Mouse (Mus musculus) heart, embryonic 16.5 days (tissue): ENCODE results near the gene Rnf225. TPM values are rescaled to one million over a fixed set of nuclear protein-coding genes. Genes with fewer than 3 reads are reported as not detected.

Experiments
- ATAC-seq: fragments of 200-750 bp; cut with Nextera tagmentation; replicated peaks from 2 replicates; pipeline ENCODE4 v1.8.0; 2017; ENCODE audit warnings: moderate number of reproducible peaks; ENCODE audit not compliant: insufficient read depth, low FRiP score; ENCODE audit errors: extremely low read depth
- H3K27ac ChIP-seq: fragments of 300-500 bp; sonication (generic); 2 replicates; pipeline ENCODE4 v1.5.1; 2014; ENCODE audit warnings: mild to moderate bottlenecking, low read length, control low read depth, moderate library complexity
- H3K27me3 ChIP-seq: fragments of 300-500 bp; sonication (generic); 2 replicates; pipeline ENCODE4 v1.6.1; 2014; ENCODE audit warnings: low read length, mixed read lengths; ENCODE audit not compliant: control insufficient read depth, insufficient read depth
- H3K36me3 ChIP-seq: fragments of 300-500 bp; sonication (generic); 2 replicates; pipeline ENCODE4 v1.6.1; 2014; ENCODE audit not compliant: control insufficient read depth, insufficient read depth
- H3K4me1 ChIP-seq: fragments of 300-500 bp; sonication (generic); 2 replicates; pipeline ENCODE4 v1.6.1; 2014; ENCODE audit warnings: low read length, mixed read lengths; ENCODE audit not compliant: control insufficient read depth, insufficient read depth
- H3K4me2 ChIP-seq: fragments of 300-500 bp; sonication (generic); 2 replicates; pipeline ENCODE4 v1.6.1; 2014; ENCODE audit warnings: low read depth, mild to moderate bottlenecking, control low read depth, low read length
- H3K4me3 ChIP-seq: fragments of 300-500 bp; sonication (generic); 2 replicates; pipeline ENCODE4 v1.5.1; 2014; ENCODE audit warnings: mild to moderate bottlenecking, control low read depth, low read length
- H3K9ac ChIP-seq: fragments of 300-500 bp; sonication (generic); 2 replicates; pipeline ENCODE4 v1.6.1; 2014; ENCODE audit warnings: low read length, control low read depth
- H3K9me3 ChIP-seq: fragments of 300-500 bp; sonication (generic); replicated peaks from 2 replicates; pipeline ENCODE4 v1.6.1; 2016; ENCODE audit warnings: low read length; ENCODE audit not compliant: control insufficient read depth
- WGBS: fragments of 180-500 bp; shearing (Covaris S2); extraction: QIAGEN DNeasy Blood & Tissue Kit; methylation state at CpG from one replicate; pipeline ENCODE4 v1.1.7; 2014; 5-methylcytosine and 5-hydroxymethylcytosine counted together
- polyA plus RNA-seq: library from polyadenylated mRNA; unstranded; fragments of >200 nt; fragmentation: Nextera tagmentation; extraction: Ambion mirVana; gene quantifications from 2 replicates; pipeline ENCODE4 v1.2.1, GENCODE M21; 2015

Rnf225 gene
- polyA plus RNA-seq, 1 experiment from 2014 or later = 0.47 TPM

DNA sequence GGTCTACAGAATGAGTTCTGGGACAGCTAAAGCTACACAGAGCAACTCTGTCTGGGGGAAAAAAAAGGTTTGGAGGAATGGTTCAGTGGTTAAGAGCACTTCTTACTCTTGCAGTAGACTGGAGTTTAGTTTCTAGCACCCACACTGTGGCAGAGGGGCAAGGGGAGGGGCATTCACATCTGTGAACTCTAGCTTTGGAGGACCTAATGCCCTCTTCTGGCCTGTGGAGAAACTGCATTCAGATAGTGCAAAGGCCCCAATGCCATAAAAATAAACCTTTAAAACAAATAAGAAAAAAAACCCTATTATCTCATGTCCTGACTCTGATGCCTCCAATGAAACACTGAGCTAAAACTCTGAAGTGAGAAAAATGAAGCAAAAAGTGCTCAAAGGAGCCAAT lies 16.3 kb downstream of the Rnf225 start:
- Histone ChIP-seq H3K9me3 (no peaks in the 10 kb centered on the region), H3K4me1 (no peaks in the 10 kb centered on the region), H3K4me2 (no peak overlapping the region), H3K27ac (no peak overlapping the region), H3K36me3 (no peaks in the 10 kb centered on the region), H3K27me3 (no peaks in the 10 kb centered on the region), H3K4me3 (no peak overlapping the region), H3K9ac (no peak overlapping the region)
- ATAC-seq = no peak

DNA sequence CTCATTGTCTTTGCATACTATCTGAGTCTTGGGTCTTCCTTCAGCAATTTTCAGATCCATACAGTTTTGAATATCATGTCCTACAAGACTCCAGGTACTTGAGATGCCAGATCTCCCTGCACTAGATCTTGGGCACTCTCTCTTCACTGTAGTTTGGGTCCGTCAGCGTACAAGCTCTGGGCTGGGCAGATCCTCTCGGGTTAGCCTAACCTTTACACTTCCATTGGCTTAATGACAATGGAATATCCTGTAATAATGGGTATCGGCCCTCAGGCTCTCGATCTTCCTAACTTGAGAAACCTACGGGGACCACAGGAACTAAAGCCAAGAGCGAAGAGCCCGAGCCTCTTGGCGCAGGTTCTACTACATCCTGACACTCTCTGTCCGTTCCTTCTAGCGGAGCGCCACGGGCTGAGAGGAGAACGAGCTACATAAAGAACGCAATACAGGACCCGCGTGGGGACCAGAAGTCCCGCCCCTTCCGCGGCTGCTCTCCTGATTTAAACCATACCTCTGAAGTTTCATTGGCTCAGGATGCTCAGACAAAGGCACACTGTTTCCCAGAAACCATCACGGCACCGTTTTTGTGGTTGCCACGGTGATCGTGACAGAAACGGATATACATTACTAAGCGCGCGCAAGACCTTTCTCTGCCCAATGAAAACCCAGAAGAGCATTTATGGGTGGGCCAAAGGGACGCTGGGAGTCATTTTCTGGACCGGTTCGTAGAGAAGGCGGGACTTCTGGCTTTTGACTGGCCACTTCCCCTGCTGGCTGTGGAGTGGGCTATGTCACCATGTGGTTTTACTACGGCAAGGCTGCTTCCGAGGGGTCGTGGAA lies 22.0 kb downstream of the Rnf225 start:
- ATAC-seq = peak; percentile 95
- Histone ChIP-seq H3K27ac (peak overlapping the region; percentile 77), H3K4me3 (peak overlapping the region; percentile 61), H3K9ac (peak overlapping the region; percentile 79), H3K27me3 (no peaks in the 10 kb centered on the region), H3K36me3 (no peaks in the 10 kb centered on the region), H3K9me3 (no peaks in the 10 kb centered on the region), H3K4me2 (peak overlapping the region; percentile 78), H3K4me1 (peaks cover 6% of the 10 kb centered on the region; the same call in 1 of the 2 replicates)
- 8% methylated on average over 35 of the region's 35 CpGs for WGBS

DNA sequence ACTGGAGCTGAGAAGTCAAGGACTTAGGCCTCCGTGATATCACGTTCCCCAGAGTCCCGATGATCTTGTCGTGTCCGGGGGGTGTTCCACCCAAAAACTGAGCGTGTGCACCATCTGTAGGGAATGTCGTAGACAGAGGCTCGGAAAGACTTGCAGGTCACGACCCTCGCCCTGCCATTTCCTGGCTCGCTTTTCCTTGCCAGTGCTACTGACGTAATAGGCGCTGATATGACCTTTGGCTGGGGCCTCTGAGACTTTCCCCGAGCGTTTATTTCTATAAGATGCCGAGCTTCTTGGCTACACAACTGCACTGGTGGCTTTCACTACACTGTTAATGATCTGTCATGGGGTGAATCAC lies 22.6 kb downstream of the Rnf225 start:
- WGBS = 7% methylated on average over 16 of the region's 16 CpGs
- Histone ChIP-seq H3K27me3 (no peaks in the 10 kb centered on the region), H3K9ac (peak overlapping the region; percentile 79), H3K4me2 (peak overlapping the region; percentile 78), H3K4me1 (peaks cover 6% of the 10 kb centered on the region; the same call in 1 of the 2 replicates), H3K27ac (peak overlapping the region; percentile 77), H3K36me3 (no peaks in the 10 kb centered on the region), H3K4me3 (peak overlapping the region; percentile 61), H3K9me3 (no peaks in the 10 kb centered on the region)
- peak; percentile 14 for ATAC-seq

DNA sequence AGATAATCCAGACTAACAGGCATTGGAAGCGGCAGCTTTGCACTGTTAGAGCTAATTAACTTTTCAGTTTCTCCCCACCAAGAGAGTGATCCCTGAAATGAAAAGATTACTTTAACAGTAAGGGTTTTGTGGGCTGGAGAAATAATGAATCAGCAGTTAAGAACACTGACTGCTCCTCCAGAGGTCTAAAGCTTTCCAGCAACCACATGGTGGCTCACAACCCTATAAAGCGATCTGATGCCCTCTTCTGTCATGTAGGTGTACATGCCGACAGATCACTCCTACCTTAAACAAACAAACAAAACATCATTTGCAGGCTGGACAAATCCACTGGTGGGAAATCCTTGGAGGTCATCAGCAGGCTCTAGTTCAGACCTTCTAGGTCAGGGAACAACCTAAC lies 27.7 kb downstream of the Rnf225 start:
- Histone ChIP-seq H3K4me3 (no peak overlapping the region), H3K9me3 (no peaks in the 10 kb centered on the region), H3K36me3 (no peaks in the 10 kb centered on the region), H3K4me2 (no peak overlapping the region), H3K9ac (no peak overlapping the region), H3K4me1 (peaks cover 6% of the 10 kb centered on the region; the same call in 1 of the 2 replicates), H3K27me3 (no peaks in the 10 kb centered on the region), H3K27ac (no peak overlapping the region)
- WGBS = 40% methylated on average over 3 of the region's 3 CpGs
- peak; percentile 42; the same call in 1 of the 2 replicates for ATAC-seq

DNA sequence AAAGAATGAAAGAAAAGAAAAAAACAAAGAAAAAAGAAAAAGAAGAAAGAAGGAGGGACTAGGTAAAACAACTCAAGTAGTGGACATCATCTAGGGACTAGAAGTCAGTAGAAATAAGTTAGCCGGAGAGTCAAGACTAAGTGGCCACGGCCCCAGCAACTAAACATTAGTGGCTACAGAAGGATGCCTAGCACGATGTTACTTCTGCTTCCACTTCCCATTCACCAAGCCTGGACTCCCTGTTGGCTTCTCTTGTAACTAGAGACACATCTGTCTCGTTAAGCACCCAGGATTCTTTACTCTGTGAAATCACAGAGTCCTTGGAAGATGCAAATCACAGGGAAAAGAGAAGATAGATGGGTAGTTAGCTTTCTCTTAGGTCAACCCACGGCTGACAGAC lies 30.3 kb downstream of the Rnf225 start:
- no peaks in the 10 kb centered on the region for H3K27me3 ChIP-seq
- no peak for ATAC-seq
- 66% methylated on average over 5 of the region's 5 CpGs for WGBS

DNA sequence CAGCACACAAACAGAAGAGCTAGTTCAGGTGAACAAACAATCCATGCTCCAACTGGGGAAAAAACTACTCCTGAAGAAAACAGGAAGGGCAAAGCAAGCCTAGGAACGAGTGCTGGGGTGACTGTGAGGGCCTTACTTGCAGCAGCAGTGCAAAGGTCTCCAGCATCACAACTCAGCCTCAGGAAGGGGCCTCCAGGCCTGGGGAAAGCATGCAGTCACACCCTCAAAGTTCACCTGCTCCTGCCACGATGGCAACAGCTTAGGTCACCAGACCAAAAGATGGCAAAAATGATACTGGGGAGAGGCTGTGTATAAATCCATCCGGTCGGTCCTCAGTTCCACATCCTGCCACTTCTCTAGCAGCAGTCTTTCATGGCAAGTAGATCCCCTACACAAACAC lies 31.7 kb downstream of the Rnf225 start:
- Histone ChIP-seq H3K9me3 (no peaks in the 10 kb centered on the region), H3K36me3 (no peaks in the 10 kb centered on the region), H3K4me3 (no peak overlapping the region), H3K9ac (no peak overlapping the region), H3K27ac (no peak overlapping the region), H3K4me2 (no peak overlapping the region), H3K27me3 (no peaks in the 10 kb centered on the region), H3K4me1 (no peaks in the 10 kb centered on the region; the same call in 1 of the 2 replicates)
- WGBS = 81% methylated on average over 4 of the region's 4 CpGs
- ATAC-seq = no peak

More for the DNA sequence above, 30.3 kb downstream of the Rnf225 start:
- Histone ChIP-seq H3K4me3 (no peak overlapping the region), H3K27ac (no peak overlapping the region), H3K36me3 (no peaks in the 10 kb centered on the region), H3K4me2 (no peak overlapping the region), H3K4me1 (no peaks in the 10 kb centered on the region; the same call in 1 of the 2 replicates), H3K9me3 (no peaks in the 10 kb centered on the region), H3K9ac (no peak overlapping the region)

DNA sequence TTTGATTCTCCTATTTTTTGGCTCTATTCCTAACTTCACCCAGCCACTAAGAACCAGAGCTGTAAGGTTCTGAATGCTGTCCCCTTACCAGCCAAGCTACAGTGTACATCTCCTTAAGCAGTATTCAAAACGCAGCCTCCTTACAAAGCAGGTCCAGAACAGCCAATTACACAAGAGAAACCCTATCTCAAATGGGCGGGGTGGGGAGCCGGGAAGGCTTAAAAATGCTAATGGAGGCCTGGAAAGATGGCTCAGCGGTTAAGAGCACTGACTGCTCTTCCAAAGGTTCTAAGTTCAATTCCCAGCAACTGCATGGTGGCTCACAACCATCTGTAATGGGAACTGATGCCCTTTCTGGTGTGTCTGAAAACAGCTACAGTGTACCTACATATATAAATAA lies 32.5 kb downstream of the Rnf225 start:
- H3K9me3 ChIP-seq = no peaks in the 10 kb centered on the region
- no peak overlapping the region for H3K27ac ChIP-seq
- 26% methylated on average over 4 of the region's 4 CpGs for WGBS
- no peak overlapping the region for H3K4me2 ChIP-seq
- no peak overlapping the region for H3K4me3 ChIP-seq
- no peaks in the 10 kb centered on the region; the same call in 1 of the 2 replicates for H3K4me1 ChIP-seq
- no peak for ATAC-seq
- no peaks in the 10 kb centered on the region for H3K36me3 ChIP-seq
- no peaks in the 10 kb centered on the region for H3K27me3 ChIP-seq
- no peak overlapping the region for H3K9ac ChIP-seq

DNA sequence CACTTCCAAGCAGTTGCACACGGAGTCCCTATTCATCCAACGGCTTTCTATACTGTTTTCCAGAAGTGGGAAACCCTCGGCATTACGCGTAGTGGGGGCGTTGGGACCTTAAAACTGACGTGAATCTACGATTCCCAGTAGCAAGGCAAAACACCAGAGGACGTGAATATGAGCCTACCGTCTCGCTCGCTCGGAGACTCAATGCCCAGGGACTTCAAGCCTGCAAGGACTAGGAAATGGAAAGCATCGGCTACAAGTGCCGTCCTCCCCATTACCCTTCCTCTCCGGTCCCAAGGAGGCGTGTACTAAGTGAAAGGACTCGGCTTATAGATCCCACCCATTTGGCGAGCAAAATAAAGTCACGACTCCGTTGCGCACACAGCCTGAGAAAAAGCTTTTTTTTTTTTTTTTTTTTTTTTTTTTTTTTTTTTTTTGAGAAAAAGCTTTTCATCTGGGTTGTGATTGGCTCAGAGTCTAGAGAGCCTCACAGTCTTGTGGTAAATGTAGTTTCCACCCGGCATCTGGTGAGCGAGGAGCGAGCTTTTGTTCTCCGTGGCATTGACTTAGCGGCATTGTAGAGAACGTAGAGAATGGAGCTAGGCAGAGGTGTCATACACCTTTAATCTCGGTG lies 34.4 kb downstream of the Rnf225 start:
- no peaks in the 10 kb centered on the region for H3K36me3 ChIP-seq
- H3K9ac ChIP-seq = peak overlapping the region; percentile 79
- H3K4me3 ChIP-seq = peak overlapping the region; percentile 68
- peak; percentile 61 for ATAC-seq
- no peaks in the 10 kb centered on the region for H3K27me3 ChIP-seq
- H3K27ac ChIP-seq = peak overlapping the region; percentile 83
- peak overlapping the region; percentile 77 for H3K4me2 ChIP-seq
- H3K9me3 ChIP-seq = no peaks in the 10 kb centered on the region
- WGBS = 2% methylated on average over 29 of the region's 29 CpGs
- peaks cover 8% of the 10 kb centered on the region for H3K4me1 ChIP-seq

DNA sequence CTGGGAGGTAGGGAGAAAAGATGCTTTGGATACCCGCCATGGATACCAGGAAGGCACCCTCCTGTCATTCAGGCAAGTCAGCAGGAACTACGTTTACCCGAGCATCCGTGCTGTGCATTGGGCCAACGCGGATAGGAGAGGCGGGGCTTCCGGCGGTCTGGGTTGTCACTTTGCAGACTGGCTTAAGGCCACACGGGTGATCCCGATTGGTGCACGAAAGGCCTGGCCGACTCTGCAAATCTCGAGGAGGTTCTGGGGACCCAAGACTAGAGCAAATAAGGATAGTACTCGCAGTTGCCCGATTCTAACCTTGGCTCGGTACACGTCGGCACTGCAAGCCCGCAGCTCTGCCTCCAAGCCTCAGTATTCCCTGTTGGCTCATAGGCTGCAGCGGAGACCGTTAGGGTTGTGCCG lies 38.5 kb downstream of the Rnf225 start, which contains the start of gene Zfp324:
Zfp324 (plus strand) TSS at position 161 of the 414 bp plus-strand sequence.
- Histone ChIP-seq H3K4me2 (peak within 1 kb of the TSS; percentile 91), H3K4me1 (peaks cover 16% of the 10 kb centered on the region), H3K9ac (peak within 1 kb of the TSS; percentile 92), H3K9me3 (no peaks in the 10 kb centered on the region), H3K27me3 (no peaks in the 10 kb centered on the region), H3K27ac (peak within 1 kb of the TSS; percentile 84), H3K4me3 (peak within 1 kb of the TSS; percentile 82), H3K36me3 (peaks cover 16% of the 10 kb centered on the region)
- WGBS = under 1% methylated on average over 23 of the region's 23 CpGs
- peak; percentile 90 for ATAC-seq
